Mouse (Mus musculus) megakaryocyte progenitor cell, adult 5-6 weeks (primary cell): Measurements from ENCODE around the gene Btbd11. TPM values are rescaled to one million over a fixed set of nuclear protein-coding genes. Genes with fewer than 3 reads are reported as not detected.
A peak's percentile ranks its signal among the peaks of the same experiment; 100 is the strongest.

ENCODE experiments used
- ATAC-seq: replicated peaks from 2 replicates; pipeline ENCODE4 v1.8.0; 2016; ENCODE audit warnings: mild to moderate bottlenecking, moderate TSS enrichment, inconsistent platforms; ENCODE audit not compliant: poor library complexity
- total RNA-seq, 2 experiments: library from RNA; stranded (forward) in 1 of 2; stranded (reverse) in 1 of 2; fragments of 157-497, 149-512 nt in 1 of 2; fragments of 200-1000 nt in 1 of 2; gene quantifications; 2 replicates each; pipeline versions ENCODE4 v1.2.3 to v1.2.4; 2015 to 2017

Gene Btbd11
- total RNA-seq, 2 experiments from 2014 or later: 1.6 to 2.7 TPM

DNA sequence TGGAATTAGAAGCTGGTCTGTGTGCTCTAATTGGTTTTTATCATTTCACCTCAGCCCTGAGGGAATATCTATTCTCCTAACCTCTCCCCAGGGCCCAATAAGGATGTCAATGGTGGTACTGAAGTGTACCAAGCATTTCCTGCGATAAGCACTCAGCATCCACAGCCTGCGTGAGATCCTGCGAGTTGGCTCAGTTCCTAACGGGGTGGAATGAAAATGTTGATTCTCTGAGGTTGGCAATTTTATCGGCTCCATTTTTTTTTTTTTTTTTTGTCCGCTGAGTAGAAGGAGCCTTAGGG, 131.4 kb downstream of the Btbd11 start:
- ATAC-seq: no peak

DNA sequence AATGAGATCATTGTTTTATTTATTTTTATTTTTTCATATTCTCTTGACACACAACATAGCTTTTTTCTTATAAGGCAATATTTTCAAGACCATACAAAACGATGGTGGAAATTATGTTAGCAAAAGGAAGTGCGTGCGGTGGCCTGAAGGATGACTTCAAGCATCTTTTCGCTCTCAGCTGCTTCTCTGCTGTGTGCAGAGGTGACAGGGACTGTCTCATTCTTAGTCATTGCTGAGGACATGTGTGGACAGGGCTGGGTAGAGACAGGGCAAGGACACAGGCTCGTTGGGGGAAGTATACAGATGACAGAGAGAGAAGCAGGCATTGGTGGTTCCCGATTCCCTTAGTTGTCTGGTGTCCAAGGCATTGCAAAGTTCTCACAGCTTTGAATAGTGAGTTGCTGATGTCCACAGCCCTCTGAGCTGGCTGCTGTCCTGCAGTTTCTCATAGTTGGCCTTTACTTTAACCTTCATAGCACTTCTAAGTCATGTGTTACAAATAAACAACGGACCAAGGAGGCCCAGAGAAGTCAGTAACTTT, 135.7 kb downstream of the Btbd11 start:
- no peak for ATAC-seq

- no peak for ATAC-seq
Observed at GRCm38 (mm10) chr10:85525267-85526015, 138.8 kb downstream of the Btbd11 start.

DNA sequence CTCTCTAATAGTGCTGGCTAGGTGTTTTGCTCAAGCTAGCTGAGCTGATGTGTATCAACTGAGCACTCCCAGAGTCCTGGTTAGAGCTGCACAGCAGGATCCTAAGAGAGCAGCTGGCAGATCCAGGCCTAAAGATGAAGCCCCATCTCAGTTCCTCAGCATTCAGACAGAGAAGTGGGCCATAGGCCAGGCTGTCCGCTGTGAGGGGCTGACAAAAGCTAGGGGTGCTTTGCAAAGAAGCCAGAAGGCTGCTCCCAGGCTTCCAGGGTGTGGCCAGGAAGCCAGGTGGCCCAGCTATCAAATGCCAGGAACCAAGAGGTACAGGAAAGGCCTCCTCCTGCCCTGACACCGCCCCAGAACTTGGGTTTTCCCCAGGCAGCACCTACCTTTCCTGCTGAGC, 140.0 kb downstream of the Btbd11 start:
- ATAC-seq: no peak

- ATAC-seq: no peak
Observed at GRCm38 (mm10) chr10:85527722-85528121, 141.1 kb downstream of the Btbd11 start.

DNA sequence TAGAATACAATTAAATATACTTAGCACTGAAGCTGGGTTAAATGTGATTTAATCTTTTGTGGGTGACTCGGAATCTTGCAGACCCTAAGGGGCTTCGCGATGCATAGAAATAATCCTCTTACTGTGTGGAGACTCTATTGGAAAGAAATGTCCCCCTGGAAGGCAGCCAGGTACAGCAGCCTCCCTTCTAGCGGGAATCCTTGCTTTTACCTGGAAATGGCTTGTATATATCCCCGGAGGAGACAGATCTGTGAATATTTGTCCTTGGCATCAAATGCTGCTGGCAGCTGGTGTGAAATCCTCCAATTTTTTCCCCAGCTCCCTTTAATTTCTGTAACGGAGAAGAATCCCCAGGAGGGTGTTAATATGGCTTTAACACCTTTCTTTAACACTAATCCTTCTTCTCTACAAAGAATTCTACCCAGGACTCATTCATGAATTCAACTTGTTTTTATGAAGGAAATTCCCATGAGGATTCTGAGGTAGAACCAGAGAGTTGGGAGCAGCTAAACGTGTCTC, 146.6 kb downstream of the Btbd11 start:
- no peak for ATAC-seq

DNA sequence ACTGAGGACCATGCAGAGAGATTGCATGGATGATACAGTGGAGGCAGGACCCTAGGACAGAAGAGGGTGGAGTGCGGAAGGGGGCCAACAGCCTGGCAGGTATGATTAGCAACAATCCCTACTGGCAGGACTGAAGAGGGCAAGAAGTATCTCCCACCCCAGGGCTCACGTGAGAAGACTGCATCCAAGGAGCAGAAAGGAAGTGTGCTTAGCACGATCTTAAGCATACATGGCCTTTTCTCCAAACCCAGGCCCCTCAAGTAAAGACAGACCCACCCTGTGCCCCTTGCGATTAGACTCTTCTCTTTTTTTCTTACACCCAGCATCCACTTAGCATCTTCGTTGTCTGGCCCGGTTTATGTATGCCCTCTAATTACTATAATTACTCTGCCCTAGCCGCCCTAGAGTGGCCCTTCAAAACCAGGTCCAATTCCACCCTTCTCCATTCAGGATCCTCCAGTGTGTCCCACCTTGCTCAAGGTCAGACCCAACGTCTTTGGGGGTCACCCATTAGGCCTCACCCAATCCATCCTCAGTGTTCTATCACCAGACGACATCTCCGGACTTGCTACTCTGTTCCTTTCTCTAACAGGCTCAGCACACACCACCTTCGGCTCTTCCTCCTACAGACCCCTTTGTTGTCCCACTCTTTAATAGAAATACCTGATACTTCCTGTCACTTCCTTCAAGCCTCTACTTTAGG, 151.6 kb downstream of the Btbd11 start:
- no peak for ATAC-seq

- ATAC-seq: no peak
Observed at GRCm38 (mm10) chr10:85539510-85540120, 153.0 kb downstream of the Btbd11 start.

DNA sequence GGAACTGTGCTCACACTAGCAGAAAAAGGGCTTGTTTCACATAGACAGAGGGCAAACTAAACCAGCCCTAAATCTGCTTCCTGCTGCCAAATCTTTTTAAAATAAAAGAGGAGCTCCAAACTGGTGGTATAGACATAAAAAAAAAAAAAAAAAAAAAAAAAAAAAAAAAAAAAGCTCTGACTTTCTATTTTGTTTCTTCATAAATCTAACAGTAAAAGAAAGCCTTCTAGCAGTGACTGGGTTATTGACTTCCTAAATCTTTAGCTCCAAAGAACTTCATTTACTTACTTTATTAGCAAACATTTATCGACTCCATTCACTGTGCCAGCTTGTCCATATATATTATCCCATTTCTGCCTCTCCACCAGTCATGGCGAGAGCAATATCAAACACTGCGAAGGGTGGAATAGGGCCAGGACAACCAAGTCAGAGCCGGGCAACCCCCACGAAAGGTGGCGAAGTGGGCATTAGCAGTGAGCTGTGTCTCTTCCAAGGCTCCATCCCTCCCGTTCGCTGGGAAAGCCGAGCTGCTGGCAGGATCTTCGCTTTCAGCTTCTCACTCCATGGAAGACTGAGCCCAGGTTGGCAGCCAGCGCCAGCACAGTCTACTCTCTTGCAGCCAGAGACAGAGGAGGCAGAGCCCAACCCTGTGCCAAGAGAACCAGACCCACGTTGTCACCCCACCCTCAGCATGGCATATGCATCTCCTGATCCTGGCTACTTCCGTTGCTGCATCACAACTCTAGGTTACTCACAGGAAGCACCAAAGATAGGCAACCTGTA, 153.9 kb downstream of the Btbd11 start:
- no peak for ATAC-seq

- no peak for ATAC-seq
Observed at GRCm38 (mm10) chr10:85541481-85541880, 154.9 kb downstream of the Btbd11 start.

GRCm38 (mm10) chr10:85541892-85542630, 155.4 kb downstream of the Btbd11 start:
- ATAC-seq: no peak

DNA sequence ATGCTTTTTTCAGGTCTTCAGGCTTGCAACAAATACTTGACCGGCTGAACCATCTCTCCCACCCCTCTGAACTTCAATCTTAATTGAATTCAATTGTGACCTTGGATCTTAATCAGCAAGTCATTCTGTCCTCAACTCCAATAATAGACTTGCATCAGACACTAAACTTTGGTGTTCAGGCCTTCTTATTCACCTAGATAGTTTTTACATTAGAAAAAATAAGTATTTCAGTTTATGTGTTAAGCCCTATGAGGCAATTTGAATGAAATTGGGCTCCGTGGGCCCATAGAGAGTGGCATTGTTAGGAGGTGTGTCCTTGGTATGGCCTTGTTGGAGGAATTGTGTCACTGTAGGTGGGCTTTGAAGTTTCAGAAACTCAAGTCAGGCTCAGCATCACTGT, 156.7 kb downstream of the Btbd11 start:
- no peak for ATAC-seq

DNA sequence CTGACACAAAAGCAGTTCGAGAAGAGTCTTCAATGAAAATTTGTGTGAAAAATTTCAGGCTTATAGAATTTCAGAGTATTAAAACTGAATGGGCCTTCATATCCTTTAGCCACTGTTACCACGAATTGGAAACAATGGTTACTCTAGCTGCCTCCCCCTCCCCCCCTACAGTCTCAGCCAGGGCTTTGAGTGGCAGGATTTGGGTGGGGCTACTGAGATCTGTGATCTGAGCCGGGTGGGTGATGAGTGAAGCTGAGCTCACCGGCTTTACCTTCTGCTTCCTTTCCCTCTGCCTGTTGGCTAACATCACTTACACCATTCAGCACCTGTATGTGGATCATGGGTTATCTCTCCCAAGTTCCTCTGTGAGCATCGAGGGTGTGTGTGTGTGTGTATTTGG, 158.4 kb downstream of the Btbd11 start:
- ATAC-seq: no peak

DNA sequence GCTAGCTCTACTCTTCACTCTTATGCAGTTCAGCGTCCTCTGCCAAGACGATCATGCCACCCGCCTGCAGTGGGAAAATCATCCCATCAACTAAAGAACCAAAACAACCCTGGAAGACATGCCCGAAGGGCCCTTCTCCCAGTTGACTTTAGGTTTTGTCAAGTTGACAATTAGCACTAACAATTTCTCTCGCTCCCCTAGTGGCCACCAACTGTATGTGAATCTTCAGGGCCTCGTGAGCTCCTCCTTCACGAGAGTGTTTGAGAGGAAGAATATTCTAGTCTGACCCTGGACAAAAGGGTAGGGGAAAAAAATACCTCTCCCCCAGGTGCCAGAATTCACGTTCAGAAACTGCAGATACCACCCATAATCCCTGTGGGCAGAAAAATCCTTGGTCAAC, 168.6 kb downstream of the Btbd11 start:
- ATAC-seq: no peak

DNA sequence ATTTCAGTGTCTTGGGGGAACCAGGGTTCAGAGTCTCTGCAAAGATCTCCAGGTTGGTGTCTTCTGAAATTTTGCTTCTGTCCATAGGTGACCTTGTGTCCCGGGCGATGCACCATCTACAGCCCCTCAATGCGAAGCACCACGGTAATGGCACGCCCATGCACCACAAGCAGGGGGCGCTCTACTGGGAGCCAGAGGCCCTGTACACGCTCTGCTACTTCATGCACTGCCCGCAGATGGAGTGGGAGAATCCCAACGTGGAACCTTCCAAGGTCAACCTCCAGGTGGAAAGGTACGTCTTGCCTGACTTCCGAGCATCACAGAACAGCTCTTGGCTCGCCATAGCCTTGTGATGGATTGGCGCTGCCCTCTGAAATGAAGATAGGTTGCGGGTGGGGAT, 174.8 kb downstream of the Btbd11 start:
- no peak for ATAC-seq

GRCm38 (mm10) chr10:85571456-85571855, 184.8 kb downstream of the Btbd11 start:
- ATAC-seq: no peak

- peak; percentile 68 for ATAC-seq
Observed at GRCm38 (mm10) chr10:85572571-85572970, 186.0 kb downstream of the Btbd11 start.

- ATAC-seq: no peak
Observed at GRCm38 (mm10) chr10:85577891-85578420, 191.3 kb downstream of the Btbd11 start.

- no peak for ATAC-seq
Observed at GRCm38 (mm10) chr10:85578571-85579465, 192.2 kb downstream of the Btbd11 start.
